Mouse (Mus musculus): Measurements from ENCODE around the gene Gm49027.
"Not testable (repeated sequence)": the region's sequence is repeated elsewhere in the genome, so short reads cannot be mapped to it uniquely, and the experiment has no call there.

Gm49027 gene

GRCm38 (mm10) chr5:123525281-123525680 lies at the start of gene Gm49027:
Gene Gm49027, minus strand, starts transcription at chr5:123525488.
- no peak for DNase-seq

- no peak for DNase-seq
These were observed 48.1 kb upstream of the Gm49027 start for GRCm38 (mm10) chr5:123573362-123573761.

GRCm38 (mm10) chr5:123572357-123573186 lies 47.3 kb upstream of the Gm49027 start, which contains the start of gene Vps33a:
Gene Vps33a, minus strand, starts transcription at chr5:123573038.
- DNase-seq = peak; percentile 98

GRCm38 (mm10) chr5:123561128-123561527 lies 35.8 kb upstream of the Gm49027 start:
- no peak for DNase-seq

GRCm38 (mm10) chr5:123559588-123559987 lies 34.3 kb upstream of the Gm49027 start:
- DNase-seq = no peak

- DNase-seq = peak; percentile 76
These were observed 31.2 kb upstream of the Gm49027 start for GRCm38 (mm10) chr5:123556451-123556850.

GRCm38 (mm10) chr5:123555693-123556092 lies 30.4 kb upstream of the Gm49027 start:
- no peak for DNase-seq

- DNase-seq = no peak
These were observed 8.5 kb upstream of the Gm49027 start for GRCm38 (mm10) chr5:123533801-123534200.

- DNase-seq = no peak
These were observed 4.8 kb upstream of the Gm49027 start for GRCm38 (mm10) chr5:123530056-123530455.

- no peak for DNase-seq
These were observed 3.4 kb upstream of the Gm49027 start for GRCm38 (mm10) chr5:123528641-123529040.

GRCm38 (mm10) chr5:123525916-123526495 lies 718 bp upstream of the Gm49027 start:
- no peak for DNase-seq

- no peak for DNase-seq
These were observed 916 bp downstream of the Gm49027 start for GRCm38 (mm10) chr5:123524393-123524750.

GRCm38 (mm10) chr5:123523692-123524392 lies 1.4 kb downstream of the Gm49027 start, which contains the start of gene Diablo:
Gene Diablo, minus strand, starts transcription at chr5:123524176.
- peak; percentile 98 for DNase-seq

- peak; percentile 7 for DNase-seq
These were observed 3.1 kb downstream of the Gm49027 start for GRCm38 (mm10) chr5:123522166-123522565.

GRCm38 (mm10) chr5:123521621-123522020 lies 3.7 kb downstream of the Gm49027 start:
- peak; percentile 2 for DNase-seq

GRCm38 (mm10) chr5:123520666-123521065 lies 4.6 kb downstream of the Gm49027 start:
- DNase-seq = peak; percentile 1

GRCm38 (mm10) chr5:123514871-123515270 lies 10.4 kb downstream of the Gm49027 start:
- DNase-seq = no peak

GRCm38 (mm10) chr5:123512102-123512501 lies 13.2 kb downstream of the Gm49027 start:
- no peak for DNase-seq

GRCm38 (mm10) chr5:123511426-123511825 lies 13.9 kb downstream of the Gm49027 start:
- DNase-seq = not testable (repeated sequence)

- DNase-seq = no peak
These were observed 15.1 kb downstream of the Gm49027 start, which contains the start of gene B3gnt4 for GRCm38 (mm10) chr5:123510160-123510559. Gene B3gnt4, plus strand, starts transcription at chr5:123510460.

GRCm38 (mm10) chr5:123508921-123509320 lies 16.4 kb downstream of the Gm49027 start:
- no peak for DNase-seq

- peak; percentile 69 for DNase-seq
These were observed 17.2 kb downstream of the Gm49027 start for GRCm38 (mm10) chr5:123507936-123508723.

- DNase-seq = no peak
These were observed 23.3 kb downstream of the Gm49027 start for GRCm38 (mm10) chr5:123501973-123502372.
